Mouse (Mus musculus): ENCODE measurements at regions not wholly inside any gene's neighbourhood (a gene's known extent, or its start where the extent isn't known, plus 50 kb on each side); places are given as distances from the start of the nearest gene placed in this dataset.

DNA sequence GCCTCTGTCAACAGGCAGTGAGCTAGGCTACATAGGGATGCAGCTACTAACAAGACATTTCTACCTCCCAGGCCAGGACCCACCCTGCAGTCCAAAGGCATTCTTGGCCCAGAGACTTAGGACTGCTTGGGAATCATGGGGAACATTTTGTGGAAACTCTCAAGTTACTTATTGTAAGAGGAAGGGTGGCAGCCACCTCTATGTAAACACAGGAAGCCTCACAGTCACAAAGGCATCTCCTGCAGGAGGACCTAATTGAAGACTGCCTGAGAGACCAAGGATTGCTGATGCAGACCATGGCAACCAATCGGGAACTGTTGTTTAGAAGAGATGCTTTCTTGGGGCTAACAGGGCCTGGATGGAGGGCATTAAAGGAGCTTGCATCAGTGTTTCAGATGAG, 224.0 kb upstream of the Btg1 start:
- TF ChIP-seq POLR2A (IDR thresholded peaks at IDR 0.05; ENCODE audit: insufficient read depth, low read depth, low read length) (no peak), CTCF (IDR thresholded peaks at IDR 0.05) (no peak), EP300 (IDR thresholded peaks at IDR 0.05; ENCODE audit: insufficient read depth, low read depth, low read length) (no peak)

Data from heart, adult 2 months (tissue).